Mouse (Mus musculus): Measurements from ENCODE around the gene Susd6.

Gene Susd6

DNA sequence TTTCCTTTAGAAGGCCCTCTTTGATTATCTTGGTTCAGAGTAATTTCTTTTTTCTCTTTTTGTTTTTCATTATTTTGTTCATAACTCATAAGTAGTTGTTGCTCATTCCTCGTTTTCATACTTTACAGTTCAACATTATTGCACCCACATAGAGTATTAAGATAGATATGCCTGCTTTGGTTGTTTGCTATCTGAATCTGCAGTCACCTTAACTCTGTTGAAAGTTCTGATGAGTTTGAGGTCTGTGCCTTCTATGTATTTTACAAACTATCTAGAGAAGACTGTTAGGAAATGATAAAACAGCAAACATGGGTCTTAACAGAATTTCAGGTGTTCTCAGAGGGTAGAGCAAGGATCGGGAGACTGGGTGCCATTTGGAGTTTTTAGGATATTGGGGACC, 23.1 kb downstream of the Susd6 start:
- ATAC-seq (ENCODE audit: low TSS enrichment), result no peak

DNA sequence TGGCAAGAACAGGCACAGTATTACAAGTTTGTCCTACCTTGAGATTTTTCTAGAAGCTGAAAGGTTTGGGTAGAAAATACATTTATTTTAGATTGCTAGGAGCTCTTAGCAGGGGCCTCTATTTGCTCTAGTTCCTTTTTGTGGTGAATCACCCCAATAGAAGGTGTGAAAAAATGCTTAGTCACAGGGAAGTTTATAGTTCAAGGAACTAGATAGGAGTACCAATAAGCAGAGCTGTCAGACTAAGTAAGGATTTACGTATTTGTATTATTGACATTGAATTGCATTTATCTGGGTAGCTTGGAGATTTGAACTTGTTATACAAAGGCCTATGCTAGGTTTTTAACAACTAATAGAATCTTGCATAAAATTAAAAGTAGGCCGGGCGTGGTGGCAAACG, 23.6 kb downstream of the Susd6 start:
- ATAC-seq (ENCODE audit: low TSS enrichment), result no peak

DNA sequence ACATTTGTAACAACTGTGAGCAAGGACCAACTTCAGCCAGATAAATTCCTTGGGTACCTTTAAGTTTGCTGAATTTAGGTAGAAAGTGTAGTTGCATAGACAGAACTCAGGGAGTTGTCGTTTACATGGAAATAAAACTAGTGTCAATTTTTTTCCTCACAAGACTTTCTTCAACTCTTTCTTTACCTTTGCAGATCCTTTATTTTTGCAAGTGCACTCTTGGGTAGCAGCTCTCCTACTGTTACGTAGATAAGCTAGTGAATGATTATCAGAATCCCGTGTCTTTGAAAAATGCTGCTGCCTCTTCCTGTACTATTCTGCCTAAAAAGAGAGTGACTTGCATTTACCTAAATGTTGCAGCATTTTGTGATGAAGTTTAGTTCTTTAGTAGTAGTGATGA, 24.2 kb downstream of the Susd6 start:
- ATAC-seq (ENCODE audit: low TSS enrichment), result no peak

DNA sequence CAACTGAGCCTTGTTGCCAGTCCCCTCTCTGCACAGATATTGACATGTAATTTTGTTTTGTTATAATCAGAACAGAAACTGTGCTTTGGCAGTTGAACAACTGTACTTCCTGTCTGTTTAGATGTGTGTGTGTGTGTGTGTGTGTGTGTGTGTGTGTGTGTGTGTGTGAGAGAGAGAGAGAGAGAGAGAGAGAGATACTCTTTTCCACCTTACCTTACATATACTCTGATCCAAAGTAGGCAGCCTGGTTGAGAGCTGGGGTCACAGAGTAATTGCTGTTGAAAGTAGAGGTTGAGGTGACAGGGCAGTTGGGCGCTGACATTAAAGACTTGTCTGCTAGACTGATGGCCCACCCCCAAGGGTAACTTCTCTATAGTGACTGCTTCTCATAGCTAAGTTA, 25.0 kb downstream of the Susd6 start:
- no peak for ATAC-seq (ENCODE audit: low TSS enrichment)

DNA sequence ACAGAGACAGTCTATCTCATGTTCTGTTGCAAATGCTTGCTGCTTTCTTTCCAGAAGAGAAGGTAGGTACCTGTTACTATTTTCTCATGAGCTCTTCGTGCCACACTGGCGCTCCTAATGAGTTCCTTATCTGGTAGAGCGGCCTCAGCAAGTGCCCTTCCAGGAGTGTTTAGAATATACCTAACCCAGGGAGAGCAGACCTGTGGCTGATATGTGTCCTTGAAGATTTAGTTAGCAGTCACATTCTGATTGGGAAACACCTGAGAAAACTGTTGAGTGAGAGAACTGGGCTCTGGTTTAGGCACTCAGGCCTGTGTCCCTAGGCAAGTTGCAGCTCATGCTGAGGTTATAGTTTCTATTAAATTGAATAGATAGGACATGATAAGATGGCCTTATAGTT, 25.6 kb downstream of the Susd6 start:
- ATAC-seq (ENCODE audit: low TSS enrichment), result no peak

DNA sequence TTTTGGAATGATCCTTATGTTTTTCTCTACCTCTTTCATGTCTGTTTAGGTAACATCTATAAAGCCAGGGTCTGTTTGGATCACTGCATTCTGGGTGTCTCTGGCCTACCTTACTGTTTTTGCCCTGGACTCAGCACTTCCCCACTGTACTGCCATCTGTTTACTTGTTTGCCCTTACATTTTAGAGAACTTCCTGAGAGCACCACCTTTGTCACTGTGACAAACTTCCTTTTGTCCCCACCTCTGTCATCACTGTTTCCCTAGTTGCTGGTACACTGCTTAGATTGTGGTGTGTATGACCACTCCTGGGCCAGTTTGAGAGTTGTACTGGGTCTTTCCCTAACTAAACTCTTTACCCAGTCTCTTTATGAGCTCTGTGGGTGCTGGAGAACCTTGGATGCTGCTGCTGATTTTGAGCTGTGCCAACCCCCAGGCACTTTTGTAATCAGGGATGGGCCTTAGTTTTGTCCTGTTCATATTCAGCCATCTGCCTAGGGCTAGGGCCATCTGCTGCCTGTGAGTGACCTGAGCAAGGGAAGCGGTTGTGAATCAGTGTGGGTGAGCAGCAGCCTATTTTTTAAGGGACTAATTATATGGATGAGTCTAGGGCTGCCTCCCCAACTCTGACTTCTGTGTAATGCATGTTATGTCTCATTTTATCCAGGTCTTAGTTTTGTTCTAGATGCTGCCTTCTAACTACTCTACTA, 26.2 kb downstream of the Susd6 start:
- peak; percentile 11; the same call in 1 of the 2 replicates for ATAC-seq (ENCODE audit: low TSS enrichment)

DNA sequence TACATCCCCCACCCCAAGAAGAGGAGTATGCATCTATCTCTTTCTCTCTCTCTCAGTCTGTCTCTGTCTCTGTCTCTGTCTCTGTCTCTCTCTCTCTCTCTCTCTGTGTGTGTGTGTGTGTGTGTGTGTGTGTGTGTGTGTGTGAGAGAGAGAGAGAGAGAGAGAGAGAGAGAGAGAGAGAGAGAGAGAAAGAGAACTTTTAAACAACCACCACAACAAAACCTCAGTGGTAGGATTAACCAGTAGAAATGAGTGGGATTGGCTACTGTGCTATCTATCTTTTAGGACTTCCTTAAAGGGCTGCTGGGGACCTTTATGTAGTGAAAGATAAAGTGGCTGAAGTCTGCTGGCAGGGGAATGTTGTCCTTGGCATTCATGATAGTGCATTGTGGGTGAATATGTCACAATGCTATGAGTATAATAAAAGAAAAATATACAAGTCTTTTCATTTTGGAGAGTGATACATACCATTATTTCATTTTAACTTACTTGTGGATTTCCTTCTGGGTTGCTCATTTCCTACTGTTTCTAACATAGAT, 27.5 kb downstream of the Susd6 start:
- no peak for ATAC-seq (ENCODE audit: low TSS enrichment)

DNA sequence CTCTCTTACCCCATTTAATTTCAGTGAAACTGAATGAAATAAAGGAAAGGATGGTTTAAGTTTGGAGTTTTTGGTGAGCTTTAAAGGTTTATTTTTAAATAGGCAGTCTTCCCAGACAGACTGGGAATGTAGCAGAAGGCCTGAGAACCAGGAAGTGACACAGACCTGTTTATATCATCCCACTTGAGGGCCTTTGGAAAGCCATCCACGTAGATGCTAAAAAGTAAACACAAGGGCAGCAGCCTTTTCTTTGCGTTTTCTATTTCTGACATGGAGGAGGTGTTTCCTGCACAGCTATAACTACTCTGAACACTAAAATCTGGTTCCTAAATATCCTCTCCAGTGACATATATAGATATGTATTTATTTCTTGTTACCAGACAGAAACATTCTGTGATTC, 28.7 kb downstream of the Susd6 start:
- ATAC-seq (ENCODE audit: low TSS enrichment), result peak; percentile 76

DNA sequence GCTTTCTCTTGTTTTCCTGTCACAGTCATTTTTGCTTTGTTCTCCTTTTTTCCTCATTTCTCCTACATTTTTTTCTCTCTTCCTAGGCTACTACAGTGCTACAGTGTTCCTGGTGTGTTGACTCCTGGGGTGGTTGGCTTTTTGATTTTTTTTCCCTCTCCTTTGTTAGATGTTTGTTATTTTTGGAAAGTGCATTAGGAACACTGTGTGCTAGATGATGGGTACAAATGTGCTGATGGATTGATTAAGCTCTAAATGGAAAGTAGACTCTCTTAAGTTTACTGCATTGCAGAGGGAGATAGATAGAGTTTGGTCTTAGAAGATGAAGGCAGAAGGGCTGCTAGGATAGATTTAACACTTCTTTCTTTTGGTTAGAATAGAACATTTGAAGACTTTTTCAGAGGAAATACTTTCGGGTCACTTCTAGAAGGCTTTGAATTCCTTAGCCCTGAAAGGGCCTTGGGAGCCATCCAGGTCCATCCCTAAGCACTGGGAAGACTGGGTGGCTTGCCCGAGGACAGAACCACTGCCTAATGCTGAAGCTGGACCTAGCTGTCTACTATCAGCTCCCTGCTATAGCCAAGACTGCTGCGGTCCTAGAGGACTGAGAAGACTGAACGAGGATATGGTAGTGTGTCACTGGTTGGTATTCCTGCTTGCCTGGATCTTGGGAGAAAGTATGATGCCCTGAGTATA, 31.1 kb downstream of the Susd6 start:
- no peak for ATAC-seq (ENCODE audit: low TSS enrichment)

DNA sequence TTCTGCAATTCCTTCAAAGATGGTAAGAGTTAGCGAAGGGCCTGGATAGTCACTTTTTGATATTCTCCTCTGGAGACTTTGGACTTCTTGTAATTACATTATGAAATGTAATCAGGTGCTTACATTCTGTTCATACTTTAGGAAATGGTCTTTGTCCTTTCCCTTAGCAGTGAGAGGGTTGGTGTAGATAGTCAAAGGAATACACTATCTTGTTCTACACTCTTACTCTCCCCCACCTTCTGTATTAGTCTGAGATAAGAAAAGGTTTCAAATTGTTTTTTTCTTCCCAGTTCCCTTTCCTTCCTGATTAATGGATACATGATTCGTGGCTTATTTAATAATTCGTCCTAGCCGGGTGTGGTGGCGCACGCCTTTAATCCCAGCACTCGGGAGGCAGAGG, 32.2 kb downstream of the Susd6 start:
- no peak for ATAC-seq (ENCODE audit: low TSS enrichment)

DNA sequence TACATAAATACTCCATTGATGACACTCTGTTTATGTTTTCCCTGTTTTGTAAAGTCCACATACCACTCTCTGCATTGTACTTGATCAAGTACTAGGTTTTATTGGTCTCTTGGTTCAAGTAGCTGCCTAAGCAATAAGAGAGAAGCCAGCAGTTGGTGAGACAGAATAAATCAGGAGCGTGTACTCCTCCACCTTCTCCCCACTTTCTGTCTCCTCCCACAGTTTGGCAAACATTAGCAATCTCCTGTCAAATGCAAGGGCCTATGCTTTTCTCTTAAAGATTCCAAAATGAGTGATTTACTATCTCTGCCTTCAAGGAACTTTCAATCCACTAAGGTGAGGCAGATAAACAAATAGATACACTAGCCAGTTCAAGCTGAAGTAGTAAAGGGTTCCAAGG, 33.9 kb downstream of the Susd6 start:
- ATAC-seq (ENCODE audit: low TSS enrichment), result peak; percentile 71

DNA sequence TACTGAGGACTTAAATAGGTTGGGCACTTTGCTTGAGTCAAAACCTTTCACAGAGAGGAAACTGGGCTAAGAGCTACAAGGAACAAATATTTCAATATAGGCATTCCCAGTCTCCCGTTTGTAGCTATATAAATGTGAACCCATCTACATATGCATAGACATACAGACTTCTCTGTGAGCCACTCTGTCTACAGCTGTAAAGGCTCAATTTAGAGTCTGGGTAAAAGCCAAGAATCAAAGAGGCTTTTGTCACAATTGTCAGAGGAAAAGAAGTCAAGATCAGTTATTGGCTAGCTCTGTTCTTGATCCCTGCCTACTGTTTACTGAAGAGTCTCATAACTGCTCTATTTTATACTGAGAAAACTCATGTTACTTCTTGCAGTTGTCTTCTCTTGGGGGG, 36.1 kb downstream of the Susd6 start:
- ATAC-seq (ENCODE audit: low TSS enrichment), result no peak

DNA sequence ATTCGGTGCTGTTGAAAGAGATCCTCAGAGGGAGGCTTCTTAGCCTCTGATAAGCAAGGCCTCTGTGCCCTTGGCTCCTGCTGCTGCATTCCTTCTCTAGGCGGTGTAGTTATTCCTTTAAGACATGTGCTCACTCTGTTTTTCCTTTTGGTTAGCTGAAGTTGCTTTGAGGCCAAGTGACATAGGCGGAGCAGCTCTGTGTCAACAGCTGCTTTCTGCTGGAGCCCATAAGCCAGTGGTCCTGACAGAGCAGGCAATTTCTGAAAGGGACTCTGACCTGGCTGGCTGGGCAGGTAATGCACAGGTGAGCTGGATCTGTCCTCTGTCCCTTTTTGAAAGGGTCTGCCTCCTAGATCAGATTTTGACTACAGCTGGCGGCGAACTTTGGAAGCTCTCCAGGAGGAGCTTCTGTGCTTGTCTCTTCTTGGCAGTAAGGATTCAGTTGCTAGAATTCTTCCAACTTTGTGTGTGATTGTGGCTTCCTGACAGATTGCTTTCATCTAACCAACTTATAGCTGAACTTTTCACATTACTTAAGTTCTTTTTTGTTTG, 37.2 kb downstream of the Susd6 start:
- peak; percentile 49 for ATAC-seq (ENCODE audit: low TSS enrichment)

DNA sequence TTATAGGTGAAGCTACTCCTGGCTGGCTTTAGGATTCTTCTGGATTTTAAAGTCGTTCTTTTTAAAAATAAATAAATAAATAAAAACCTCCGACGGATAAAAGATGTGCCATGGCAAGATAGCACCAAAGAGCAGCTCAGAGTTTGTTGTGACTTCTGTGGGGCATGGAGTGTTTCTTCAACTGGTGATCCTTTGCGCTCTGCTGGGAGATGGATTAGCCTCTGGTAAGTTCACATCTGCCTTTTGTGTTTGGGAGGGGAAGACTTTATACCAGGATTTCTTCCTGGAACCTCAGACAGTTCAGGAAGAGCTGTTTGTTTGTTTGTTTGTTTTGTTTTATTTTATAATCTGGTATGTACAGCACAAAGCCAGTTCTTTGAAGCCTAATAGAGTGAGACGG, 37.7 kb downstream of the Susd6 start:
- no peak for ATAC-seq (ENCODE audit: low TSS enrichment)

DNA sequence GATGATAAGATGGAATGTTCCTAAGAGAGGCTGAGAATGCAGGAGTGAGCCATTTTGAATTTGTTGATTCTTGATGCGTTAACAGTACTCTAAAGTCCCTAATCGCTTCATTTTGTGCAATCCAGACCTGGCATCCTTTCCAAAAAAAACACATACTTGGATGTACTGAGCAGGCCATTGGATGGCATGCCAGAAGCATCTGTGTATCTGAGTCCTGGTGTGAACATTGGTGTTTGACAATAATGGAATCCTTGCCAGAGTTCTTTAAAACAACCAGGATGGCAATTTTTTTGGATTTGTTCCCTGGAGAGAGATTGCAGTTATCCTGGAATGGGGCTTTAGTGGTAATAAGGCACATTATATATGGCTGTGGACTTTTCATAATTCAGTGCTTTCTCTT, 38.6 kb downstream of the Susd6 start:
- no peak for ATAC-seq (ENCODE audit: low TSS enrichment)

DNA sequence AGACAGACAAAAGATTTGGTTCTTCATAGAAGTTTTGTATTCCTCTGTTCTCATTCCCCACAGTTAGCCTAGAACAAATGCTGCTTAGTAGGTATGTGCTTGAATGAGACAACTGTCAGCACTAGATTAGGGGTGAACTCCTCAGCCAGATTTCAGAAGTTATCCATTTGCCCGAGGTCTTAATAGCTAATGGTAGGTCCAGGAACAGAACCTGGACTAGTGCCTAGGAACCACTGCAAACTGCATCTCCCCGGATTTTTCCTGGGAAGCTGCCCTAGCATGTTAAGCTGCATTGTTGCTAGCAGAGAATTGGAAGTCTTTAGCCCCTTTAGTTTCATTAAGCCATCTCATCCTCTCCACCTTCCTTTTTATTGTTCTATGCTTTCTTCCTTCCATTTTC, 39.9 kb downstream of the Susd6 start:
- no peak for ATAC-seq (ENCODE audit: low TSS enrichment)

DNA sequence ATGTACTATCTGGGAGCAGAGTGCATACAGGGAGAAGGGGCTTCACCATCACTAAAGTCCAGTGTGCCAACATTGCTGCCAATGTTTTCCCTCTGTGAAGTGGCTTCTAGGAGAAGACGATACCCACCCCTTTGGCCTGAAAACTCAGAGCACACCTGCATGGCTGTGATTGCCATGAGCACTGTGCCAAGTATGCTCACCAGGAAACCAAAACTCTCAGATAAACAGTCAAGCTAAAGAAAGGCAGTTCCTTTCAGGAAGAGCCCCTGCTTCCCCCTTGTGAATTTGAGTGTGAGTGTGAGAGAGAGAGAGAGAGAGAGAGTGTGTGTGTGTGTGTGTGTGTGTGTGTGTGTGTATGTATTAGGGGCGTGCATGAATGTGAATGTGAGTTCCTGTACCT, 40.5 kb downstream of the Susd6 start:
- ATAC-seq (ENCODE audit: low TSS enrichment), result no peak

DNA sequence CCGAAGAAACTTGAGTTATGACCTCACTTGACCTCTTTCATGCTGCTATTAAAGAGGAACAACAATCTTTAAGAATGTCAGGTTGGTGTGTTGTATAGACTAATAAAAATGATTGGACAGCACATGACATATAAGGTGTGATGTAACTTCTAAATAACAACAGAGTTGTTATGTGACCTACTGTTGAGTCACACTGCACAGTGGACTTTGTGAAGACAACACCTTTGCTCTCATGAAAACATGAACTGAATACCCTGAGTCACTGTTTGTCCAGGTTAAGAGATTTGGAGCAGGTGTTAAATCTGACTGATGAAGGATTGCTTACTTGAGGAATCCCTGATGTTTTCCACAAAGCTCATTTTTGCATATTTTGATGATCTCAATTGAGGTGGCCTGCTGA, 42.0 kb downstream of the Susd6 start:
- no peak for ATAC-seq (ENCODE audit: low TSS enrichment)

DNA sequence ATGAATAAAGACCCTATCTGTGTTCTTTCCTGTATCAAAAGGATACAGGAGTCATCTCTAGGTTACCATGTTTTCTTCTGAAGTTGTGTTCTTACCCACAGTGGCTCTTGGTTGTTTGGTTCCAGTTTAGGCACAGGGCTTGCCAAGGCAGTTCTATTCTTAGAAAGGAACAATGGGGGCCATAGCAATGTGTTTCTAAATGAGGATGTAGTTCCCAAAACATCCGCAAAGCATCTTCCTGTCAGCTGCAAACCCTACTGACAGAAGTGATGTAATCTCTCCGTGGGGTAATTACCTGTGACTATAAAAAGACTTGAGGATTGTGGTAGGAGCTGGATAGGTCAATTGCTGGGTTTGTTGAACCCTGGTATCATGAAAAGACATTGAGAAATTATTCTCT, 43.2 kb downstream of the Susd6 start:
- ATAC-seq (ENCODE audit: low TSS enrichment), result peak; percentile 20; the same call in 1 of the 2 replicates

DNA sequence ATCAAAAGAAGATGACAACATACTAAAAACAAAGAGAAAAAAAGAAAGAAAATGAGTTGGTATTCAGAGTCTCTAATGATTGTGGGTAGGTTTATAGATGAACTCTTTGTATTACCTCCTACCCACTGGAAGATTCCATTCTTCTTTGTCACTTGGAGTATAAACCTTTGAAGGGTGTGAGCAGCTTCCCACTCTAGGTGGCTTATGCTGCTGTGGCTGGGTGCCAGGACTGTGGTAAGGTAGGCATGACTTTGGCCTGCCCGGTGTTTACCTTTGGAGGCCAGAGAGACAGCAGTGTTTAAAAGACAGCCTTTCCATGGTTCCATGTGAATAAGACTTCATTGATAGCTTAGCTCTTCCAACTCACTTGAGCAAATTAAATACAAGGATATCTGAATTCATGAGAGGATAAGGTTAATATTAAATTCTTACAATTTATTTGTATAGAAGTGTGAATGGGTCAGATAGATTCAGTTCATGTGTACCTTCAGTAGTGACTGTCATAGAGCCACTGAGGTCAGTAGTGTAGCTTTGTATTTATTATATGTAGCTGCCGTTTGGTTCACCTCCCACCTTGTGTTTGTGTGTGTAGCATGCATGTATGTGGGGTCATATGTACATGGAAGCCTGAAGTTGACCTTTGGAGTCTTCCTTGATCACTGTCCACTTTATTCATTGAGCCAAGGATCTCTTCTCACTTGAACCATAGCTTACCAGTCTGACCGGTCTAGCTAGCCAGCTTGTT, 44.0 kb downstream of the Susd6 start:
- ATAC-seq (ENCODE audit: low TSS enrichment), result no peak

DNA sequence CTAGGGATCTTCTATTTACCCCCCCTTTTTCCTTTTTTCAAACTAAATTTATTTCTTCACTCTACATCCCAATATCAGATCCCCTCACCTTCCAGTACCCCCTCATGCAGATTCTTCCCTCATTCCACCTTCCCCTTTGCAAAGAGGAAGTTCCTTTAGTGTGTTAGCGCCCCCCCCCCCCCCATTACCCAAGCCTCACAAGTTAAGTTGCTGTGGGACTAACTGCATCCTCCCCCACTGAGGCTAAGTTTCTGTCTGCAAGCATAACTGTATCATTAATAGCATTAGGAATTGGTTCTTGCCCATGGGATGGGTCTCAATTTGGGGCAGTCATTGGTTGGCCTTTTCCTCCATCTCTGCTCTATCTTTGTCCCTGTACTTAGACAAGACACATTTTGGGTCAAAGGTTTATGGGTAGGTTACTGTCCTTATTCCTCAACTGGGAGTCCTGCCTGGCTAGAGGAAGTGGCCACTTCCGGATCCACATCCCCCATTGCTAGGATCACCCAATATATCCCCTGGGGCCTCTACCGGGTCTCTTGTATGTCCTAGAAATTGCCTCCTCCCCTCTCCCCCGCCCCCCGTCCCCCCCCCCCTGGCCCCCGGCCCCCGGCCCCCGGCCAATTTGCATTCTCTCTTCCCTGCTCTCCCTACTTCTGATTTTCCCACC, 44.7 kb downstream of the Susd6 start:
- ATAC-seq (ENCODE audit: low TSS enrichment), result no peak

DNA sequence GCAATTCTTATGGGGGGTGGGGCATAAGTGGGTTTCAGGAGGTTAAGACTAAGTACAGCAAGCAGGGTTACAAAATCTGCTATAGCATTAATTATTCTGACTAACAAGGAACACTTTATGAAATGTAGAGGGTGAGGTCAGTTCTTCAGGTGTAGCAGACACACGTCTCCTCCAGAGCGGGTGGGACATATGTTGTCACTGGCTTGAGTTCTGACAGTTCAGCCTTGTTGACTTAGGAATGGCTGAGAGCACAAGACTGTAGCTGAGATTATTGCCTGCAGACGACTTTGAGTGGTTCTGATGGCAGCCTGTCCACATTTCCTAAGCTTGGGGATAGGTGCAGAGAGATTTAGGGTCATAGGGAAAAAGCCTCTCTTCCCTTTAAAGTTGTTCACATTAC, 47.3 kb downstream of the Susd6 start:
- no peak for ATAC-seq (ENCODE audit: low TSS enrichment)

Data from frontal cortex, adult (tissue).